Mouse (Mus musculus) lung, embryonic 14.5 days (tissue): ENCODE measurements around the gene Cxcr2. TPM values are rescaled to one million over a fixed set of nuclear protein-coding genes. Genes with fewer than 3 reads are reported as not detected.

ENCODE experiments used
- ATAC-seq: fragments of 200-750 bp; cut with Nextera tagmentation; 2 replicates; pipeline ENCODE4 v1.8.0; 2017; ENCODE audit warnings: mild to moderate bottlenecking, moderate TSS enrichment, moderate library complexity; ENCODE audit not compliant: insufficient read depth
- DNase-seq: peaks from one replicate; pipeline ENCODE4 v3.0.0-alpha.2; 2015
- H3K27ac ChIP-seq: fragments of 300-500 bp; sonication (generic); 2 replicates; pipeline ENCODE4 v1.5.1; 2014; ENCODE audit warnings: low read depth, mild to moderate bottlenecking, moderate library complexity
- H3K27me3 ChIP-seq: fragments of 300-500 bp; sonication (generic); 2 replicates; pipeline ENCODE4 v1.6.1; 2014; ENCODE audit warnings: low read length, control low read depth; ENCODE audit not compliant: insufficient read depth
- H3K36me3 ChIP-seq: fragments of 300-500 bp; sonication (generic); 2 replicates; pipeline ENCODE4 v1.6.1; 2014; ENCODE audit warnings: control low read depth; ENCODE audit not compliant: insufficient read depth
- H3K4me1 ChIP-seq: fragments of 300-500 bp; sonication (generic); 2 replicates; pipeline ENCODE4 v1.6.1; 2014; ENCODE audit warnings: antibody characterized with exemption, control low read depth; ENCODE audit not compliant: insufficient read depth
- H3K4me2 ChIP-seq: fragments of 300-500 bp; sonication (generic); 2 replicates; pipeline ENCODE4 v1.6.1; 2014; ENCODE audit warnings: mild to moderate bottlenecking
- H3K4me3 ChIP-seq: fragments of 300-500 bp; sonication (generic); 2 replicates; pipeline ENCODE4 v1.5.1; 2014; ENCODE audit warnings: low read depth, low read length
- H3K9ac ChIP-seq: fragments of 300-500 bp; sonication (generic); 2 replicates; pipeline ENCODE4 v1.6.1; 2014
- H3K9me3 ChIP-seq: fragments of 300-500 bp; sonication (generic); 2 replicates; pipeline ENCODE4 v1.6.1; 2016; ENCODE audit warnings: low read depth, low read length, control low read depth
- CTCF ChIP-seq: IDR thresholded peaks from 2 replicates; pipeline ENCODE4 v1.5.1; 2016; ENCODE audit warnings: antibody characterized with exemption, low read depth
- WGBS: fragments of 180-500 bp; shearing (Covaris S2); extraction: QIAGEN DNeasy Blood & Tissue Kit; methylation state at CpG from one replicate; pipeline ENCODE4 v1.1.7; 2014; 5-methylcytosine and 5-hydroxymethylcytosine counted together
- polyA plus RNA-seq: library from polyadenylated mRNA; unstranded; fragments of >200 nt; fragmentation: Nextera tagmentation; extraction: Ambion mirVana; gene quantifications from 2 replicates; pipeline ENCODE4 v1.2.1, GENCODE M21; 2014

The Cxcr2 gene
- polyA plus RNA-seq, 1 experiment from 2014 or later = 0.05 TPM

DNA sequence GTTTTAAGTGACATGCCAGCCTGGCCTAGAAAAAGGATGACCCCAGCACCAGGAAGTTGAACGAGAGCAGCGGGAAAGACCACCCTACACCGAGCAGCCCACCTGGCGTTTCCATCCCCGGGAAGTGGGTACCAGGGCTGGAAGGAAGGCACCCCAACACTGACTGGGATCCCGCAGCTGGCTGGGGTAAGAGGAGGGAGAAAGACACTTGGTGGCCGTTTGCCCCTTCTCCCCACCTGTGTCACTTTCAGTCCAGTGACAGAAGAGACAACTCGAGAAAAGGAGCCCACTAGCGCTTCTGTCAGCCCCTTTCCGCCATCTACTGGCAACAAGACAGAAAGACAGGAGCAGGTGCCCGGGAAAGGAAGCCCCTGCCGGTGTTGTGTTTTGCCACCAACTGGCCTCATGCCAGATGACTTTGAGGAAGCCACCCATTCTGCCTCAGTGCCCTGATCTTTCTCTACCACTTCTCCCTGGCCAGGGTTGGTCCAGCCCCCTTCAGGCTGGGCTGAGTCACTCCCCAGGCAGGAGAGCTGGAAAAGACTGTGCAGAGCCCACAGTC lies 28.7 kb upstream of the Cxcr2 start, which contains the start of gene Rufy4:
Rufy4 (plus strand) TSS at position 551 of the 562 bp plus-strand sequence.
- peak; percentile 86 for TF ChIP-seq CTCF
- H3K36me3 ChIP-seq = no peaks in the 10 kb centered on the region
- peak within 1 kb of the TSS; percentile 57 for H3K9ac ChIP-seq
- H3K9me3 ChIP-seq = no peaks in the 10 kb centered on the region
- peak within 1 kb of the TSS; percentile 94 for H3K4me2 ChIP-seq
- no peak within 1 kb of the TSS for H3K27ac ChIP-seq
- ATAC-seq (peak; percentile 52), DNase-seq (peak; percentile 86)
- peaks cover 6% of the 10 kb centered on the region; the same call in 1 of the 2 replicates for H3K27me3 ChIP-seq
- 1% methylated on average over 12 of the region's 12 CpGs for WGBS
- H3K4me1 ChIP-seq = 0 out of 2 replicates have a peak, but pooled peaks cover 4% of the 10 kb centered on the region
- H3K4me3 ChIP-seq = peak within 1 kb of the TSS; percentile 56

DNA sequence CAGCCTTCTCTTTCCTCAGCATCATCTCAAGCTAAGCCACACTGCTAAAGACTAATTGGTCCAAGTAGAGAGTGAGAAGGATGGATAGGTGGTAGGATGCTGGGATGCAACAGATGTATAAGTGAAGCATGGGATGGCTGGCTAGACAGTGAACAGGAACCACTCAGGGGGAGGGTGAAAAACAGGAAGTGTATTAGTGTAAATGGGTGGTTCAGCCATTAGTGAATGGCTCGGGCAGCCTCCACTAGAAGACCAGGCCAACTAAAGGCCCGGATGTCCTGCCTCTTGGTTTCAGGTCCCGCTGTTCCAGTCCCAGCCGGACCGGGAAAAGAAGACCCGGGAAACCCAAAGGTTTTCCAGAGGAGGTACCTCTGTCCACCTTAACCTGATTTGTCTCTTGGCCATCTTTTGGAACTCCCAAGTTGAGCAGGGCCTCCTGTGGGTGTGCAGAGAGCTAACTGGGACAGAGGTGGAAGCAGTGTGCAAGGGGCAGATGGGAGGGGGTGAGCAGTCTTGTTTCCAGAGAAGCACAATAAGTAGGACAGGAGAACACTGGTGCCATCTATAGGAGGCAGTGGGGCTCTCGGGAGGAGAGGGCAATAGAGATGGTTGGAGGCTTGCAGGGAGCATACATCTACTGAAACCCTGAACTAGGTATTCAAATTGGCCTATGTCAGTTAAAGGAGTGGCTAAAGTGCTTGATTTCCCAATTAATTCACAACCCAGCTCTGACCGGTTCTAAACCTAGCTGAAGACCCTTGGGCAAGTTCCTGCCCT lies 22.7 kb upstream of the Cxcr2 start:
- Histone ChIP-seq H3K4me2 (no peak overlapping the region), H3K9ac (no peak overlapping the region), H3K9me3 (no peaks in the 10 kb centered on the region), H3K36me3 (no peaks in the 10 kb centered on the region), H3K4me3 (no peak overlapping the region), H3K4me1 (no peaks in the 10 kb centered on the region), H3K27me3 (no peaks in the 10 kb centered on the region), H3K27ac (no peak overlapping the region)
- 86% methylated on average over 8 of the region's 8 CpGs for WGBS
- no peak for ATAC-seq
- TF ChIP-seq CTCF = no peak
- DNase-seq = no peak

DNA sequence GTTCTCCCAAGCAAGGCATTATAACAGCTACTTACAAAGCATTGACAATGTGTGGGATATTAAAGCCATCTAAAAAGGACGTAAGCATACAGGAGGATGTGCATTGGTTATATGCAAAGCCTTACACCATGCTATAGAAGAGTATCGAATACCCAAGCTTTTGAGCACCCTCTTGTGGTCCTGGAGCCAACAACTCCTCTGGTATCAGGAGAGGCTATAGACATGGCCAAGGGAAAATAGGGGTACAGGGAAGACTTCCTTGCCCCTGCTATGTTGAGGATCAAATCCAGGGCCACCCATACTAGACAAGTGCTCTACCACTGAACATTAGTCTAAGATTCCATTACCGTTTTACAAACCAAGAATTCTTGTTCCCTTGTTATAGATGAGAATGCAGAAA lies 21.8 kb upstream of the Cxcr2 start:
- H3K4me3 ChIP-seq = no peak overlapping the region
- 63% methylated on average over 3 of the region's 3 CpGs for WGBS
- no peaks in the 10 kb centered on the region for H3K36me3 ChIP-seq
- no peaks in the 10 kb centered on the region for H3K27me3 ChIP-seq
- H3K27ac ChIP-seq = no peak overlapping the region
- TF ChIP-seq CTCF = peak; percentile 49
- no peak overlapping the region for H3K4me2 ChIP-seq
- ATAC-seq = no peak
- no peak overlapping the region for H3K9ac ChIP-seq
- H3K4me1 ChIP-seq = no peaks in the 10 kb centered on the region
- no peaks in the 10 kb centered on the region for H3K9me3 ChIP-seq
- peak; percentile 55 for DNase-seq

DNA sequence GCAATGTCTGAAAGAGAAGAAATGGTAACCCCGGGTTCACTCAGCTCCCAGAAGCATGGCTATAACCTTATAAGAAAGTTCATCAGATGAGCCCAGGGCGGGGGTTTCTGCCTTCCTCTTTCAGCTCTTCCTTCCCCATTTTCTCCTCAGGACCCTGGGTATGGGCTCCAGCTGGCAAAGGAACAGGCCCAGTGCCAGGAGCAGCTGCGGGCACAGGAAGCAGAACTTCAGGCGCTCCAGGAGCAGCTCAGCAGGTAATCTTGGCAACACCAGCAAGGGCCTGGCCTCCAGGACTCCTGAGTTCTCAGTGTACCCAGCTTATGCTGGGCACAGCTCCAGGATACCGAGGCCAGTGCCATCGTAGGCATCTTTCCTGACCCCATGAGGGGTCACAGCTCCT lies 19.8 kb upstream of the Cxcr2 start:
- Histone ChIP-seq H3K9me3 (no peaks in the 10 kb centered on the region), H3K4me2 (no peak overlapping the region), H3K36me3 (no peaks in the 10 kb centered on the region), H3K9ac (no peak overlapping the region), H3K4me1 (no peaks in the 10 kb centered on the region), H3K27ac (no peak overlapping the region), H3K4me3 (no peak overlapping the region), H3K27me3 (no peaks in the 10 kb centered on the region)
- ATAC-seq = no peak
- no peak for TF ChIP-seq CTCF
- DNase-seq = no peak
- 70% methylated on average over 6 of the region's 6 CpGs for WGBS

DNA sequence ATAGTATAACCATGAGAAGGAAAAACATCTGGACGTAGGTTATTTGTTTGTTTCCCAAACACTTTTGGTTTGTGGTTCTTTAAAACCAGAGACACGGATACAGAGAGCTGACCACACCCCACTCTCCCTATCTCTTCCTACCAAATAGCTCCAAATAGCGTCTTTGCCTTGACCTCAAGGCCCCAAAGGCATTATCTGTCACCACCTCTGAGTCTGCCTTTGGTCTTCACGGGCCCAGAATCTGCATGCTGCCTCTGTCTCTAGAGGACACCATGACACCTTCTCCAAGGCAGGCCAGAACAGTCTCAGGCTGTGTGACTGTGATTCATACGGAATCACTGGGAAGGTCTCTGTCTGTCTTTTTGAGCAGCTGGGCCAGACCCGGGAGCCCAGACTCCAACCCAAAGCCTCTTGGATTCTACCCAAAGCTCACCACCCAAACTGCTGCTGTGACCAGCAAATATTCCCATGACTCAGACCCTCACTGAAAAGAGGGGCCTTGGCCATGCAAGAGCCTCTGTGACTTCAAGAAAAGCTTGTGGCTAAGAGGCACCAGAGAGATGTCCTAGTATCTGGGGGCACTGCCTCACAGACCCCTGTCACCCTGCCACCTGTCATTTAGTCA lies 18.4 kb upstream of the Cxcr2 start:
- no peak for TF ChIP-seq CTCF
- Histone ChIP-seq H3K4me3 (no peak overlapping the region), H3K36me3 (no peaks in the 10 kb centered on the region), H3K4me2 (no peak overlapping the region), H3K9me3 (no peaks in the 10 kb centered on the region), H3K27ac (no peak overlapping the region), H3K27me3 (no peaks in the 10 kb centered on the region), H3K9ac (no peak overlapping the region), H3K4me1 (no peaks in the 10 kb centered on the region)
- ATAC-seq (no peak), DNase-seq (no peak)
- WGBS = 57% methylated on average over 6 of the region's 6 CpGs

DNA sequence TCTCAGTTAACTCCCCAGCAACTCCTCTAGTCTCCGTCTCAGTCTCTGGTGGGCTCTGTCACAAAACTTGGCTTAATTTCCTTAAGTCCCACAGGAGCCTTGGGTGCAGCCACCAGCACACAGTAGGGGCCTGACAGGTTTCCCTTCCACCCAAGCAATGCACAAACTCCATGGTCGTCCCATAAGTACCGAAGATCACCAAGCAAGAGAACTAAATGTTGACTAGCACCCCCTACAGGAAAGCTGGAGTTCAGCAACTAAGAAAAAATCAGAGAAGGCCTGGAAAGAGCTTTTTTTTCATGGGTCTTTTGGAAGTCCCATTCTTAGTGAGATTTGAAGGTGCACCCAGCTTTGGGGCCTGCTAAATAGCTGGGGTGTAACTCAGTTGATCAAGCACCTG lies 14.4 kb upstream of the Cxcr2 start:
- ATAC-seq (no peak), DNase-seq (peak; percentile 11)
- peak; percentile 50 for TF ChIP-seq CTCF
- H3K4me2 ChIP-seq = no peak overlapping the region
- no peaks in the 10 kb centered on the region for H3K27me3 ChIP-seq
- no peak overlapping the region for H3K9ac ChIP-seq
- no peak overlapping the region for H3K27ac ChIP-seq
- H3K4me3 ChIP-seq = no peak overlapping the region
- no peaks in the 10 kb centered on the region for H3K4me1 ChIP-seq
- H3K9me3 ChIP-seq = no peaks in the 10 kb centered on the region
- H3K36me3 ChIP-seq = no peaks in the 10 kb centered on the region
- 64% methylated on average over 3 of the region's 3 CpGs for WGBS

DNA sequence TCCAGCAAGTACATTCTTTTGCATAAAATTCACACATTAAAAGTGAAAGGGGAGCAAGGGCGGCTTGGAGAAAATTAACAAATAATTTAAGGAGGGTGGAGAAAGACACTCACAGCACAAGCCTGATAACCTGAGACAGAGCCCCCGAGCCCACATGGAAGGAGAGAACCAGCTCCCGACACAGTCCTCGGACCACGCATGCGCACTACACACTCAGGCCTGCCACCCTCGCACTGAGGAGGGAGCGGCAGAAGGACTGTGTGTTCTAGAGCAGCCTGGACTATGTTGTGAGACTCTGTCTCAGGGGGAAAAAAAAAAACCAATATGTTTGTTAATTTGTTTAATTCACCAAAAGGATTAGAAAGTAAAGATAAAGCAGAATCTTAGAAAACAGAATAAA lies 12.0 kb upstream of the Cxcr2 start:
- Histone ChIP-seq H3K4me3 (no peak overlapping the region), H3K4me2 (no peak overlapping the region), H3K9ac (no peak overlapping the region), H3K9me3 (no peaks in the 10 kb centered on the region), H3K36me3 (no peaks in the 10 kb centered on the region), H3K27ac (no peak overlapping the region), H3K4me1 (no peaks in the 10 kb centered on the region), H3K27me3 (no peaks in the 10 kb centered on the region)
- ATAC-seq (no peak), DNase-seq (no peak)
- no peak for TF ChIP-seq CTCF
- 65% methylated on average over 8 of the region's 8 CpGs for WGBS
